Mouse (Mus musculus): ENCODE measurements around the gene Plxna1.

Gene Plxna1

DNA sequence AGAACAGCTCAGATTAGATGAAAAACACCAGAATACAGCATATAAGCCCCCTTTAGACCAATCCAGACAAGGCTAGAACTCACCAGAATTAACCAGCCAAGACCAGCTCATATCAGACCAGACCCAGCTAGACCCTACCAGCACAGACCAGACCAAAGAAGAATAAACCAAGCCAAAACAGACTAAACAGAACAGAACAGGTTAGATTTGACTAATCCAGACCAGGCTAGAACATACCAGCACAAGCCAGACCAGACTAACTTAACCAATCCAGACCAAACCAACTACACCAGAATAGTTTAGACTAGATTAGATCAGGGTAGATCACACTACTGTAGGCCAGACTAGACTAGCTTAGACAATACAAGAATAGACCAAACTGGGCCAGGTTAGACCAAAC, 77.3 kb downstream of the Plxna1 start:
- DNase-seq (ENCODE audit: low spot score) = no peak

DNA sequence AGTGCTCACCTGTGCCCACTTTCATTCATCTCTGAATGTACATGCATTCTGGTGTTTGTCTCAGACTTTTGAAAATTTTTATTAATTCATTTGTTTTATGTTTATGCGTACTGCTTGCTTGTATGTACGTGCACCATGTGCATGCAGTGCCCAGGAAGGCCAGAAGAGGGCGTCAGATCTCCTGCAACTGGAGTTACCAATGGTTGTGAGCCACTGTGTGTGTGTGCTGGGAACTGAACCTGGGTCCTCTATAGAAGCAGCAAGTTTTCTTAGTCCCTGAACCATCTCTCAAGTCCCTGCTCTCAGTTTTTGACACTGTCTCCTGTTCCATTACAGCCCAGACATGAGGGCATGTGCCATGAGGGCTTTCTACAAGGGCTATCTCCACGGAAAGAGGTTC, 79.3 kb downstream of the Plxna1 start:
- DNase-seq (ENCODE audit: low spot score) = no peak

DNA sequence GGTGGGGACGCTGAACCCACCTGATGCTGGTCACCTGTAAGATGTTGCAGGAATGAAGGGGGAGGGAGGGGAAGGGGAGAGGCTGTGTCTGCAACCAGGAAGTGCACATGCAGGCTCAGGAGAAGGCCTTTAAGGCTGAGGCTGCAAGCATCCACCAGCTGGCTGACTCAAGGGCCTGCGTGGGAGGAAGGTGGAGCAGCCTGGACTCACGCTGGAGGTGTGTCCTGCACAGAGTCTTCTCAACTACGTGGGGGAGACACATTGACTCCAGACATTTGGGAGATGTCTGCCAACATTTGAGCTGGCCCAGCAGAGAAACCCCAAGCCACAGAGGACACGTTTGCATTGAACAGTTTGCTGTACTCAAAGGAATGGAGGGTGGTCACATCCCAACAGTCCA, 79.8 kb downstream of the Plxna1 start:
- DNase-seq (ENCODE audit: low spot score) = no peak

DNA sequence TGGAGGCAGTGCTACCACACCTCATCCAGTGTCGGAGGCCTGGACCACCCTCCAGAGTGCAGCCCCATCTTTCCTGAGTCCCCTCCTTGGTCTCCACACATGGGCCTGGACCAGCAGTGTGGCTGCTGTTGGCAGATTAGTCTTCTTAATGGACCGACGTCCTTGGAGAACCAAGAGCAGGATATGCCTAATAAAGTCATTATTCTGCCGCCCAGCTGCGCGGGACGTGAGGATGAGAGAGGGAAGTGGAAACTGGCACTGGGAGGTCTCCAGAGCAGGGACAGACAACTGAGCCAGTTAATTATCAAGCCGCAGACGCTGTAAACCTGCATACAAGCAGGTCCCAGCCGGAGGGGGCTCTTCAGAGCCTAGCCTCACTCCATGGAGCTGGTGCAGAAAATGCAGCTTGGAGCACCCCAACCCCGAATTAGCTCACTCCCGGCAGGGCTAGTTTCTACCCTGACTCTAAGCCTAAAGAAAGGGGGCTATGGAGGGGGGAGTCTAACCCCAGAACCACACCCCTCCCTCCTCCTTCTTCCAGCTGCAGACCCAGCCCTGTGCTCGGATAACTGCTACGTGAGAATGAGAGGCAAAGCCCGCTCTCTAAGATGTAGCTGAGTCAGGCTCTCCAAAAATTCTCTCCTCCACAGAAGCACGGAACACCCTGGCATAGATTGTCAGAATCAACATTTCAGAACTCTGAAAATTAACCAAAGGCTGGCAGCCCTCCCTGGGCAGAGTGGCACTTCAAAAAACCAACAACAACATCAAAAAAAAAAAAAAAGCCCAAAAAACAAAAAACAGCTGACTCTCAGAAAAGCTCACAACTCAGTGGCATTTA, 80.7 kb downstream of the Plxna1 start:
- no peak for DNase-seq (ENCODE audit: low spot score)

DNA sequence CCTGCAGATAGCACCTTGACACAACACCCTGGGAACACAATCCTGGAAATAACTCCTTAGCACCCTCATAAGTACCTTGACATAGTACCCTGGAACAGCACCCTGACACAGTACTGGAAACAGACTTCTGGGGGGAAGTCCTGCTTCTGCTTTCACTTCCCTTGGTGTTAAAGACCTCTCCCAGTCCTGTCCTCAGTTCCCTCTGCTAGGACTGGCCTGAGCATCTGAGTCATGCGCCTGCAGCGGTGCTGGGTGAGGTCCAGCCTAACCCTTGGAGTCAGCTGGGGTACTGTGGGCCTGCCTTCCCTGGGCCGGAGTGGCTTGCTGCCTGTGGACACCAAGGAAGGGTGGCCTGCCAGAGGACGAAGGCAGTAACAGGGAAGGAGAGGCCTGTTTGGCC, 81.9 kb downstream of the Plxna1 start:
- DNase-seq (ENCODE audit: low spot score) = no peak

DNA sequence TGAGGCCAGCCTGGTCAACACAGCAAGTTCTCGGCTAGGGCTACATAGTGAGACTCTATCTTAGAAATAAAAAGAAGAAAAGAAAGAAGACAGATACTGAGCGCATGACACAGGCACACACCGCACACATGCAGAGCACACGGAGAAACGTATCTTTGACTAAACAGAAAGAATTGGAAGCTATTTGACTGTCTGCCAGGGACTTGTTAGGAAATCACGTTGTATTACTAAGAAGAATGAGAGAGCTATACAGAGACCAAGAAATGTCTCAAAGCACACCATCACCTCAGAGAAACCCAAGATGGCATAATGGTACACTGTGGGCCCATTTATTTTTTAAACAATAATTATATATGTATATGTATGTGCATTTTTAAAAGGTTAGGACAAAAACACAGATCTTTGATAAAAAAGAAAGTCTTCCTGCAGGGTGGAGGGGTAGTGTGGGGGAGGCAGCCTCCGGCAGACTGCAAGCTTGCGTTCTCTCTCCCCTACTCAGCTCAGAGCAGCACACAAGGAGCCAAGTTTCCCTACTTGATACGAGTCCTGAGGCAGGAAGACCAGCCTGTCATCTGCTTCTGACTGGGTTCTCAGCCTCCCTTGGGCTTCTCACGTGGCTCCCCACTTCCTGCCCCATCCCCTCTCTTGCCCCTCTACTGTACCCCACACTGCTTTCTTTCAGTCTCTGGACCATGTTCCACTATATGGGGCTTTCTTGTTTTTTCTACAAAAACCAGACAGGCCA, 90.5 kb downstream of the Plxna1 start:
- DNase-seq (ENCODE audit: low spot score) = no peak

DNA sequence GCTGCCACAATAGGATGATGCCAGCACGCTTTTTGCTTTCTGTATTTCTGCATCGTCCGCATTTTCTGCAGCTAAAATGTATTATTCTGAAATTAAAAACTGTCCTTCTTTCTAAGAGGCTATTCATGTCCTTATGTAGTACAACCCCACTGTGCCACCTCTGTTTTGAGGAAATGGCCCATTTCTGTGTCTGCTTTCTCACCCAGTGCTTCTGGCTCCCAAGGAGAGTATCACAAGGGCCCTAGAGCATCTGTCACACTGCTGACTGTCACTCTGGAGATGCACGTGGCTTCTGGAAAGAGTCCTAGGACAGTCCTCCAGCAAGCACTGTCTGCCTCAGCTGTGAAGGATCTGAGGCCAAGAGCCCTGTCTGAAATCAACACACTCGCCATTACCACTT, 95.2 kb downstream of the Plxna1 start:
- no peak for DNase-seq (ENCODE audit: low spot score)

All from c-Kit-positive CD71-positive TER-119-positive erythroid progenitor cells, embryonic 14.5 days (primary cell).